Mouse (Mus musculus): ENCODE data around the gene Akt2. TPM values are rescaled to one million over a fixed set of nuclear protein-coding genes. Genes with fewer than 3 reads are reported as not detected.

Akt2 gene
- total and polyA plus RNA-seq, 3 experiments: 134 to 219 (median 181) TPM

GRCm38 (mm10) chr7:27644471-27644870, 53.1 kb downstream of the Akt2 start:
- H3K27ac ChIP-seq: no peak overlapping the region
- H3K36me3 ChIP-seq (ENCODE audit: control insufficient read depth, insufficient read depth, low read length): no peaks in the 10 kb centered on the region
- no peaks in the 10 kb centered on the region for H3K27me3 ChIP-seq (ENCODE audit: control insufficient read depth, insufficient read depth, low read length)
- TF ChIP-seq EP300 (IDR thresholded peaks at IDR 0.05; ENCODE audit: insufficient read depth, low read depth, low read length): no peak
- TF ChIP-seq POLR2A (IDR thresholded peaks at IDR 0.05; ENCODE audit: insufficient read depth, low read depth, low read length): no peak
- TF ChIP-seq CTCF (IDR thresholded peaks at IDR 0.05): 0 out of 2 replicates have a peak, but pooled peaks have one; percentile 9
- no peak overlapping the region for H3K4me3 ChIP-seq
- WGBS: 34% methylated on average over 1 of the region's 1 CpGs
- H3K4me1 ChIP-seq (ENCODE audit: control insufficient read depth, insufficient read depth, low read length): no peaks in the 10 kb centered on the region
- no peaks in the 10 kb centered on the region for H3K79me2 ChIP-seq (replicated peaks; ENCODE audit: control insufficient read depth, insufficient read depth, low read length)
- DNase-seq: no peak
- intact Hi-C loops (cut with DNase I): loop anchor here (5.0 kb wide), 1 partner anchor 37 kb away; no protein-coding TSS in a partner anchor
- no peak overlapping the region for H3K9ac ChIP-seq (ENCODE audit: low read depth, low read length)

- no peak overlapping the region for H3K27ac ChIP-seq
- no peak overlapping the region for H3K9ac ChIP-seq (ENCODE audit: low read depth, low read length)
- no peak overlapping the region for H3K4me3 ChIP-seq
- no peak for DNase-seq
- TF ChIP-seq CTCF (IDR thresholded peaks at IDR 0.05): no peak
- TF ChIP-seq POLR2A (IDR thresholded peaks at IDR 0.05; ENCODE audit: insufficient read depth, low read depth, low read length): no peak
- TF ChIP-seq EP300 (IDR thresholded peaks at IDR 0.05; ENCODE audit: insufficient read depth, low read depth, low read length): no peak
- intact Hi-C loops (cut with DNase I): no loop called here
- H3K4me1 ChIP-seq (ENCODE audit: control insufficient read depth, insufficient read depth, low read length): no peaks in the 10 kb centered on the region
- H3K36me3 ChIP-seq (ENCODE audit: control insufficient read depth, insufficient read depth, low read length): no peaks in the 10 kb centered on the region
- no peaks in the 10 kb centered on the region for H3K27me3 ChIP-seq (ENCODE audit: control insufficient read depth, insufficient read depth, low read length)
- no peaks in the 10 kb centered on the region for H3K79me2 ChIP-seq (replicated peaks; ENCODE audit: control insufficient read depth, insufficient read depth, low read length)
- 84% methylated on average over 7 of the region's 7 CpGs for WGBS
Observed at GRCm38 (mm10) chr7:27646516-27646915, 55.2 kb downstream of the Akt2 start.

GRCm38 (mm10) chr7:27647281-27648002, 56.1 kb downstream of the Akt2 start:
- no peak overlapping the region for H3K9ac ChIP-seq (ENCODE audit: low read depth, low read length)
- DNase-seq: no peak
- no peaks in the 10 kb centered on the region for H3K36me3 ChIP-seq (ENCODE audit: control insufficient read depth, insufficient read depth, low read length)
- no peaks in the 10 kb centered on the region for H3K79me2 ChIP-seq (replicated peaks; ENCODE audit: control insufficient read depth, insufficient read depth, low read length)
- H3K27ac ChIP-seq: no peak overlapping the region
- 65% methylated on average over 6 of the region's 6 CpGs for WGBS
- H3K27me3 ChIP-seq (ENCODE audit: control insufficient read depth, insufficient read depth, low read length): no peaks in the 10 kb centered on the region
- TF ChIP-seq CTCF (IDR thresholded peaks at IDR 0.05): no peak
- TF ChIP-seq EP300 (IDR thresholded peaks at IDR 0.05; ENCODE audit: insufficient read depth, low read depth, low read length): no peak
- no peak for TF ChIP-seq POLR2A (IDR thresholded peaks at IDR 0.05; ENCODE audit: insufficient read depth, low read depth, low read length)
- intact Hi-C loops (cut with DNase I): no loop called here
- no peaks in the 10 kb centered on the region for H3K4me1 ChIP-seq (ENCODE audit: control insufficient read depth, insufficient read depth, low read length)
- H3K4me3 ChIP-seq: no peak overlapping the region

- intact Hi-C loops (cut with DNase I): loop anchor here (5.0 kb wide), 1 partner anchor 78 kb away; no protein-coding TSS in a partner anchor
- H3K4me3 ChIP-seq: no peak overlapping the region
- H3K27me3 ChIP-seq (ENCODE audit: control insufficient read depth, insufficient read depth, low read length): no peaks in the 10 kb centered on the region; the same call in 1 of the 2 replicates
- no peak overlapping the region for H3K9ac ChIP-seq (ENCODE audit: low read depth, low read length)
- TF ChIP-seq EP300 (IDR thresholded peaks at IDR 0.05; ENCODE audit: insufficient read depth, low read depth, low read length) (no peak), POLR2A (IDR thresholded peaks at IDR 0.05; ENCODE audit: insufficient read depth, low read depth, low read length) (no peak), CTCF (IDR thresholded peaks at IDR 0.05) (no peak)
- WGBS: 76% methylated on average over 11 of the region's 11 CpGs
- H3K27ac ChIP-seq: no peak overlapping the region
- no peaks in the 10 kb centered on the region for H3K79me2 ChIP-seq (replicated peaks; ENCODE audit: control insufficient read depth, insufficient read depth, low read length)
- no peak for DNase-seq
- no peaks in the 10 kb centered on the region for H3K36me3 ChIP-seq (ENCODE audit: control insufficient read depth, insufficient read depth, low read length)
- no peaks in the 10 kb centered on the region for H3K4me1 ChIP-seq (ENCODE audit: control insufficient read depth, insufficient read depth, low read length)
Observed at GRCm38 (mm10) chr7:27649723-27650122, 58.4 kb downstream of the Akt2 start.

- intact Hi-C loops (cut with DNase I): loop anchor here (1.0 to 5.0 kb wide), 2 partner anchors 34 to 76 kb away; no protein-coding TSS in a partner anchor
- Histone ChIP-seq H3K27me3 (ENCODE audit: control insufficient read depth, insufficient read depth, low read length) (no peaks in the 10 kb centered on the region; the same call in 1 of the 2 replicates), H3K9ac (ENCODE audit: low read depth, low read length) (no peak overlapping the region), H3K27ac (no peak overlapping the region), H3K79me2 (replicated peaks; ENCODE audit: control insufficient read depth, insufficient read depth, low read length) (no peaks in the 10 kb centered on the region), H3K4me3 (no peak overlapping the region), H3K36me3 (ENCODE audit: control insufficient read depth, insufficient read depth, low read length) (no peaks in the 10 kb centered on the region), H3K4me1 (ENCODE audit: control insufficient read depth, insufficient read depth, low read length) (no peaks in the 10 kb centered on the region)
- 4% methylated on average over 10 of the region's 10 CpGs for WGBS
- no peak for TF ChIP-seq POLR2A (IDR thresholded peaks at IDR 0.05; ENCODE audit: insufficient read depth, low read depth, low read length)
- TF ChIP-seq CTCF (IDR thresholded peaks at IDR 0.05): peak; percentile 95
- no peak for TF ChIP-seq EP300 (IDR thresholded peaks at IDR 0.05; ENCODE audit: insufficient read depth, low read depth, low read length)
- peak; percentile 58 to 75 for DNase-seq
Observed at GRCm38 (mm10) chr7:27650949-27651348, 59.6 kb downstream of the Akt2 start.

All from heart, adult 2 months (tissue).